In genomic region chr9:87739543-87740161, GRCm38 (mm10) we compare ENCODE assay signal across 10 mouse cellular contexts. TPM values are rescaled to one million over a fixed set of nuclear protein-coding genes. Genes with fewer than 3 reads are reported as not detected.
DNase-seq lines count a peak whose midpoint lies in the region; ATAC-seq and TF ChIP-seq lines count a peak whose summit lies in the region.
"Had no signal": no experiment of that assay in that cellular context is flagged by ENCODE, and none has a peak within 500 bp of the region (broad histone marks: within the 10 kb centered on the region; RNA-seq: fewer than 3 reads in every experiment).

No protein-coding gene starts in this region.

- no peak for TF ChIP-seq CTCF in left cerebral cortex, adult 2 months (IDR thresholded peaks at IDR 0.05)
- TF ChIP-seq CTCF in hindbrain, postnatal 0 days (IDR thresholded peaks at IDR 0.05; ENCODE audit: low read depth): no peak

- under 1% methylated on average over 41 of the region's 41 CpGs for WGBS in forebrain, embryonic 11.5 days
- under 1% methylated on average over 38 of the region's 41 CpGs for WGBS in hindbrain, postnatal 0 days
- under 1% methylated on average over 41 of the region's 41 CpGs for WGBS in neural tube, embryonic 15.5 days

- peaks cover 7% of the 10 kb centered on the region; the same call in 1 of the 2 replicates for H3K4me1 ChIP-seq in forebrain, embryonic 11.5 days (replicated peaks; ENCODE audit: control insufficient read depth, insufficient read depth, low read length)
- no peaks in the 10 kb centered on the region; the same call in 1 of the 2 replicates for H3K4me1 ChIP-seq in hindbrain, postnatal 0 days (ENCODE audit: insufficient read depth, low read length)
- H3K4me1 ChIP-seq in neural tube, embryonic 15.5 days: peaks cover 18% of the 10 kb centered on the region

- peak; percentile 38 for ATAC-seq in forebrain, embryonic 11.5 days (replicated peaks; ENCODE audit: low FRiP score)
- ATAC-seq in hindbrain, postnatal 0 days: peak; percentile 38
- peak; percentile 33; the same call in 1 of the 2 replicates for ATAC-seq in neural tube, embryonic 15.5 days (ENCODE audit: low FRiP score)
- ATAC-seq in inflammation-experienced regulatory T-cells, adult 6 months: no peak
- ATAC-seq: Patski had no signal

- H3K9me3 ChIP-seq in forebrain, embryonic 11.5 days (ENCODE audit: control insufficient read depth, low read length): no peaks in the 10 kb centered on the region
- H3K9me3 ChIP-seq in hindbrain, postnatal 0 days (ENCODE audit: low read length): no peaks in the 10 kb centered on the region
- H3K9me3 ChIP-seq in neural tube, embryonic 15.5 days (replicated peaks): no peaks in the 10 kb centered on the region

- no peak overlapping the region for H3K9ac ChIP-seq in forebrain, embryonic 11.5 days (ENCODE audit: low read length)
- H3K9ac ChIP-seq in hindbrain, postnatal 0 days (replicated peaks; ENCODE audit: low read length): no peak overlapping the region
- no peak overlapping the region for H3K9ac ChIP-seq in neural tube, embryonic 15.5 days (replicated peaks)

- peaks cover 61% of the 10 kb centered on the region for H3K27me3 ChIP-seq in forebrain, embryonic 11.5 days (ENCODE audit: control insufficient read depth, insufficient read depth, low read length)
- peaks cover 59% of the 10 kb centered on the region for H3K27me3 ChIP-seq in hindbrain, postnatal 0 days (ENCODE audit: insufficient read depth, low read length)
- peaks cover 82% of the 10 kb centered on the region for H3K27me3 ChIP-seq in neural tube, embryonic 15.5 days (replicated peaks)
- H3K27me3 ChIP-seq: Patski had no signal

- peak overlapping the region; percentile 45 for H3K4me2 ChIP-seq in forebrain, embryonic 11.5 days (ENCODE audit: low read depth, low read length, severe bottlenecking)
- peak overlapping the region; percentile 39 for H3K4me2 ChIP-seq in hindbrain, postnatal 0 days (ENCODE audit: low read depth, low read length)
- H3K4me2 ChIP-seq in neural tube, embryonic 15.5 days: peak overlapping the region; percentile 44

- no peak overlapping the region; the same call in 1 of the 2 replicates for H3K4me3 ChIP-seq in left cerebral cortex, adult 2 months
- peak overlapping the region; percentile 13 for H3K4me3 ChIP-seq in forebrain, embryonic 11.5 days (ENCODE audit: low read depth, low read length)
- peak overlapping the region; percentile 18 for H3K4me3 ChIP-seq in hindbrain, postnatal 0 days (ENCODE audit: low read length)
- H3K4me3 ChIP-seq in neural tube, embryonic 15.5 days (replicated peaks): peak overlapping the region; percentile 19

- peak in 1 of 2 experiments; percentile 12 for DNase-seq in left cerebral cortex, adult 2 months (ENCODE audit: extremely low spot score in 1 of 2, low spot score in 2 of 2)
- no peak for DNase-seq in left cerebral cortex, postnatal 25 days (ENCODE audit: low spot score in 2 of 2)
- DNase-seq in forebrain, embryonic 11.5 days (ENCODE audit: low spot score): peak; percentile 67
- DNase-seq in hindbrain, postnatal 0 days (ENCODE audit: low spot score): no peak
- no peak for DNase-seq in layer of hippocampus, postnatal 36 days
- no peak for DNase-seq in right cerebral cortex, adult 18-20 months

- peak overlapping the region; percentile 11; the same call in 1 of the 2 replicates for H3K27ac ChIP-seq in left cerebral cortex, adult 2 months
- no peak overlapping the region for H3K27ac ChIP-seq in forebrain, embryonic 11.5 days (ENCODE audit: low read depth, low read length)
- H3K27ac ChIP-seq in hindbrain, postnatal 0 days: no peak overlapping the region
- no peak overlapping the region for H3K27ac ChIP-seq in neural tube, embryonic 15.5 days (replicated peaks)

- intact Hi-C loops in left cerebral cortex, adult 2 months (cut with DNase I): loop anchor here (5.0 kb wide), 1 partner anchor 322 kb away; no protein-coding TSS in a partner anchor
- intact Hi-C loops in left cerebral cortex, postnatal 25 days (cut with DNase I): loop anchor here (2.0 to 10.0 kb wide), 3 partner anchors 321 to 805 kb away; partner anchors contain the start of gene Zfp949

- no peaks in the 10 kb centered on the region for H3K36me3 ChIP-seq in forebrain, embryonic 11.5 days (ENCODE audit: control insufficient read depth, insufficient read depth, low read length)
- no peaks in the 10 kb centered on the region for H3K36me3 ChIP-seq in hindbrain, postnatal 0 days (ENCODE audit: insufficient read depth, low read length)
- no peaks in the 10 kb centered on the region for H3K36me3 ChIP-seq in neural tube, embryonic 15.5 days

RNA-seq across cellular contexts. Expression of gene Tbx18, which starts 8.6 kb away (rescaled TPM):
- 1 to 10 TPM; 1.7 to 2.5 TPM for total RNA-seq in left cerebral cortex, adult 2 months (2021)
- 1 to 10 TPM; 2.1 to 2.2 TPM for total RNA-seq in left cerebral cortex, postnatal 25 days (2021)
- 5.4 and 6.0 TPM in 2 replicates for polyA plus RNA-seq in forebrain, embryonic 11.5 days (2014; fragmentation: Nextera tagmentation; extraction: Ambion mirVana)
- 3.3 and 5.9 TPM in 2 replicates for total RNA-seq in hindbrain, postnatal 0 days (2014; rRNA removed)
- 1.2 and 1.7 TPM in 2 replicates for polyA plus RNA-seq in hindbrain, postnatal 0 days (2015; fragmentation: Nextera tagmentation; extraction: Ambion mirVana)
- 0.87 and 0.98 TPM in 2 replicates for polyA plus RNA-seq in neural tube, embryonic 15.5 days (2015; fragmentation: Nextera tagmentation; extraction: Ambion mirVana)
- polyA plus RNA-seq in inflammation-experienced regulatory T-cells, adult 6 months (2017; shearing (Covaris generic)): not detected
- 1 to 10 TPM; 1.2 to 1.8 TPM for total RNA-seq in layer of hippocampus, postnatal 36 days (2021)
- total RNA-seq: neutrophil, adult 5-6 weeks had no signal
